Mouse (Mus musculus): ENCODE data around the gene Lamc1.
"Not testable (repeated sequence)": the region's sequence is repeated elsewhere in the genome, so short reads cannot be mapped to it uniquely, and the experiment has no call there.

Gene Lamc1

DNA sequence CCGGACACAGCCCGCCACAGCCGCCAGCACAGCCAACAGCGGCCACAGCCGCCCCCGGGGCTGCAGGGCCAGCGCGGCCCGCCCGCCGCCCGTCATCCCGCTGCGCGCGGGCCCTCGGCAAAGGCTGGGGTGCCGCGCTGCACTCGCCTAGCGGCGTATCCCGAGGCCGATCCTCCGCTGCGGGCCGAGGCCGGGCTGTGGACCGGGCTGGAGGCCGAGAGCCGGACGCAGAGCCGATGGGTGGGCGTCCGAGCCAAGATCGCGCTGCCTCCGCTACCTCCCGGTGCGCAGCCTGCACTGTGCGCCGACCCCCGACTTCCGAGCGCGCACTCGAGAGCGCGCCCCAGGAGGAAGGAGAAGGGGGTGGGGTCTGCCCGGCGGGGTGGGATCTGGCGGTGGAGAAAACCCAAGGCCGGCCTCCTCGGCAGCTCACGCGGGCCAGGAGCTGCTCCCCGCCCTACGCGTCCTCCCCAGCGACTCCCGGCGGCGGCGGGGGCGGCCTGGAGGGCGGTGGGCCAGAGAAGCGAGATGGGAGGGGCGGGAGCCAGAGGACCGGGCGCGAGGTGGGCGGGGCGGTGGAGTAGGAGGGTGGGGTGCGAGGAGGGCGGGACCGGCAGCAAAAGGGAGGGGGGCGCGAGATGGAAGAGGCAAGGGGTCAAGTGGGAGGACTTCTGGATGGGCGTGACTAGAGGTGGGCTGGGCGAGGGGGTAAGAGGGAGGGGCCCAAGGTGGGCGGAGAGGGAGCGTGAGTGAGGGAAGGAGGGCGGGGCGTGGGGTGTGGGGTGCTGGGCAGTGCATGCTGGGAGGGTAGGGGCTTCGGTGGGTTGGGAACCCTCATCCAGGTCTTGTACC lies at the start of gene Lamc1:
Gene Lamc1, minus strand, starts transcription at position 343 of the 852 bp plus-strand sequence.
- DNase-seq (ENCODE audit: low spot score in 2 of 2): peak; percentile 71 to 86

DNA sequence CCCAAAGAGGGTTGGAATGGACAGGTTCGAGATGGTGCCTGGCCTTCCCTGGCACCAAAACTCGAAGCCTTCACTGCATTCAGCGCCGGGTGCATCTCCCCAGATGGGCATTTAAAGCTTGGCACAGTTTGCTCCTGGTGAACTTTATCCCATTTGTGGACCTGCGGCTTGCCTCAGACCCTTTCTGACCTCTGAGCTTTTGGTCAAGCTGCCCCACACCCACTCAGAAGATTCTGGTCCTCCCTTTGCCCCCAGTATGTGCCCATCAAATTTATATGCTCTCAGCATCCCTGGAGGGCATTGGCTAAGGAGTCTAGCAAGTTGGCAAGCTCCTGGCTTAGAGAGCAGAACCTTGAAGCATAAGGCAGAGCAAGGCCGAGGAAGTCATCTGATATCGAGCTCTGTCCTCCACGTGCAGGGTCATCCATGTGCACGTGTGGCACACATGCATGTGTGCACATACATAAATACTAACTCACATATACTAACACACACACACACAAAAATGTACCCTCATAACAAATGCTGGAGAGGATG lies 48.2 kb upstream of the Lamc1 start:
- DNase-seq (ENCODE audit: low spot score in 2 of 2): no peak

DNA sequence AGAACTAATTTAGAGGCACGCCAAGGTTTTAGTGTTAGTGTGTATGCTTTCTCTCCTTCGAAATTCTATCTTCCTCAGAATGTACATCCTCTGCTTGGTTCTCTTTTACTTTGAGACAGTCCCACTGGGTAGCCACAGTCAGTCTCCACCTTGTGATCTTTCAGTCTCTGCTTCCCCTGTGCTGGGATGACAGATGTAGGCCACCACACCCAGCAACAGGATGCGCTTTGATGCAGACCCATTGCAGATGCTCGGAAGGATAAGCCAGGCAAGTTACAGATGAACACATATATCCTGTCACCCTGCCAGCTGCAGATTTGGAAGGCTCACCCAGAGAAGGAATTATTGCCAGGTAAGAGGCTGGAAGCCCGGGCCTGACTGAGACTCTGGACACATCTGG lies 47.2 kb upstream of the Lamc1 start:
- DNase-seq (ENCODE audit: low spot score in 2 of 2): no peak

DNA sequence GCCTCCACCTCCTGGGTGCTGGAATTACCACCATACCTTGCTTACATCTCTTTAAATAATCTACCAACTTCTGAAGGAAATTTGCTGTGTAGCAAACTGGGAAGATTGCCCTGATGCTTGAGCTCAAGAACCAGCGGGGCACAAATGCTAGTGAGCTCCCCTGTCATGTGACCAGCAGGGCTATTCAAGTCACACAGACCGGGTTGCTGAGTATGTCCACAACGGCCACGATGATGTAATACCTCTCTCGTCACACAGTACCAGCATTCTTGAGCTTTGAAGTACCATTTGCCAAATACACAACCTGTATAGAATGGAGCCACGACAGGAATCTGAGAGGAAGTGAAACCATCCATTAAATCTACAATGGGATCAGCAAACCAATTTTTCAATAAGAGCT lies 46.0 kb upstream of the Lamc1 start:
- no peak for DNase-seq (ENCODE audit: low spot score in 2 of 2)

DNA sequence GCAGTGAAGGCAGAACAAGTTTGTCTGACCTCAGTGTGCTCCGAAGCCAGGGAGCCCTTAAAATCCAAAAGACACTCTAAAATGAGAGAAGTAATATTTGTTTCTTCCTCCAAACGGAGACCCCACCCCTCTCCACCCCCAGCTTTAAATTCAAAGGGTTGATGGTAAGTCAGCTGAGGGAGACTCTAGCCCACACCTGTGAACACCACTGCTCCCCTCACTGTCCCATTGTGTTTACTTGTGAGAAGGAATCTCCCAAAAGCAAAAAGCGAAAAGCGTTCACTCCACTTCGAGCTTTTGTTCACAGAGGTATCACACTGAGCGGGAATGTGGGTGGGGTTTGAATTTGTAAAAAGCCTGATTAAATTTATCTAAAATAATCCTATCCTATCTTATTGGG lies 43.9 kb upstream of the Lamc1 start:
- DNase-seq (ENCODE audit: low spot score in 2 of 2): no peak

DNA sequence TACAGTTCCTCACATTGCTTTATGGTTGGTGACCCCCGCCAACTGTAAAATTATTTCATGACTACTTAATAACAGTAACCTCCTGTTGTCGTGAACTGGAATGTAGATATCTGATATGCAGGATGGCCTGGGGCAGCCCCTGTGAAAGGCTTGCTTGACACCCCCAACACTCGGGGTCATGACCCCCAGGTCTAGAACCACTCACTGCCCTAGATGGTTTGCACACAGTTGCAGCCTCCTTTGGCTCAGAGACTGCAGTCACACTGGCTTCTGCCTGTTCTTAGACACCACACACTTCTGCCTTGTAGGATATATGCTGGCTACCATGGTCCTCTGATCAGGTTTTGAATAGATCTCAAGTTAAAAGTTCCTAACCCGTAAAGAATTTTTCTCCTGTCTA lies 41.5 kb upstream of the Lamc1 start:
- DNase-seq (ENCODE audit: low spot score in 2 of 2): no peak

DNA sequence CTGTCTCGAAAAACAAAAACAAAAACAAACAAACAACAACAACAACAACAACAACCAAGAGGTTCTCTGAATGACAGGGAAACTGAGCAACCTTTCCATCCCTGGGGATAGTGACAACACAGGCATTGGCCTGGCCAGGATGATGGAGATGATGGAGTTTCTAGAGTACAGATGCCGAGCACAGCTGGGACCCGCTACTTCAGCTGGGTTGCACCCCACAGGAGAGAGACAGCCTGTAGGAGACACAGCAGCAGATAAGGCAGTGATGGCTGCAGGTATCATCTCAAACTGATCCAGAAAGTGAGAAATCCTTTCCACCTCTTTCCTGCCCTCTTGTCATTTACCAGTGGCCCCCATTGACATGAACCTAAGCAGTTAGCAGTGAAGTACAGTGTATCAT lies 39.3 kb upstream of the Lamc1 start:
- no peak for DNase-seq (ENCODE audit: low spot score in 2 of 2)

DNA sequence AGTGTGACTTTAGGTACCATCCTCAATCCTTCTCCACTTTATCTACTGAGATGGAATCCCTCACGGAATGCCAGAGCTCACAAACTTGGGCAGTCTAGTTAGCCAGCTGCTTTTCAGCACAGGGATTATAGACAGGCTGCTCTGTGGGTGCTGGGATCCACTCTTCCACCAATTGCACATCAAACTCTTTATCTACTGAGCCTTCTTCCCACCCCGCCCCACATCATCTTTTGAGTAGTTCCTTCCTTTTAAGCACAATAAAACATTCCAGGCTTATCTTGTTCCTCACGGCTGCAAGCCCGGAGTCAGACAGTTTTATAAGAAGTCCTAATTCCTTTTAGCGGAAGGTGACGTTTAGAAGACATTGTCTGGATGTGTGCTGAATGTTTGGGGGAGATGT lies 36.4 kb upstream of the Lamc1 start:
- DNase-seq (ENCODE audit: low spot score in 2 of 2): no peak

DNA sequence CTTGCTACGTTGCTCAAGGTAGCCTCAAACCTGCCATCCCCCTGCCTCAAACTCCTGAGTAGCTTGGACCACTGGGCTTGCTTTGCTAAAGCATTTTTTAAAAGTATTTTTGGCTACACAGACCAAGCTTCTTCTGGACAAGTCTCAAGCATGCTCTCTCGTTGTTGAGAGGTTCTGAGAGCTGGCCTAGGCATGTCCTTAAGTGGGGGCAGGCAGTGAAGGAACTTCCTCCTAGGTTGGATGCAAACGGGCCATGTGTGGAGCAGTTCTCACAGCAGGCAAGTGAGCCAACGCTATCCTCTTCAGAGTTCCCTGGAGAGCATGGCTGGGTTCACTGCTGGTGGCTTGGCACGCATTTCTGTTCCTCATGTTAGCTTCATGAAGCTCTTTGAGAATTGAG lies 34.5 kb upstream of the Lamc1 start:
- no peak for DNase-seq (ENCODE audit: low spot score in 2 of 2)

DNA sequence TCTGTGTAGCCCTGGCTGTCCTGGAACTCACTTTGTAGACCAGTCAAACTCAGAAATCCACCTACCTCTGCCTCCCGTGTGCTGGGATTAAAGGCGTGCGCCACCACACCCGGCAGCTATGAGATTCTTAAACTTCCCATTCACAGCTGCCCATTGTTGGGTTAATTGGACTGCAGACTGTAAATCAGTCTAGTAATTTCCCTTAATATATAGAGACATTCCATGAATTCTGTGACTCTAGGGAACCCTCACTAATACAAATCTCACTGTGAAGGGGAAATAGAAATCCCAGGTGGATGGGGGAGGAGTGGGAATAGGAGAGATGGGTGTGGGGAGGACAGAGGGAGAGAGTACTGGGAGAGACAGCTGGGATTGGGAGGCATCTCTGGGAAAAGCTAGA lies 29.3 kb upstream of the Lamc1 start:
- DNase-seq (ENCODE audit: low spot score in 2 of 2): no peak

DNA sequence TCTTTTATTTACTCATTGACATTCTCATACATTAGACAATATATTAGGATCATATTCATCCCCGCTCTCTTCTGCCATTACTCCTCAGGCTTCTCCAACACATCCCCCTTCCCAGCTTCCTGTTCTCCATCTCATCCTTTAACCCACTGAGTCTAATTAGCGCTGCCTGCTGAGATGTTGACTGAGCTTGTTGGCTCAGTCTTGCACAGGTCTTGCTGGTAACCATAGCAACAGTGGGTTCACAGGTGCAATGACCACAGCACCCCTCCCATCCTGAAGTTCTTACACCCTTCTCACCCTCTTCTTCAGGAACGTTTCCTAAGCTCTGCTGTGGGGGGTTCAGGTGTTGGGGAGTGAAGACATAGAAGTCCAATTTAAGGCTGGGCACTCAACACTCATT lies 28.0 kb upstream of the Lamc1 start:
- no peak for DNase-seq (ENCODE audit: low spot score in 2 of 2)

DNA sequence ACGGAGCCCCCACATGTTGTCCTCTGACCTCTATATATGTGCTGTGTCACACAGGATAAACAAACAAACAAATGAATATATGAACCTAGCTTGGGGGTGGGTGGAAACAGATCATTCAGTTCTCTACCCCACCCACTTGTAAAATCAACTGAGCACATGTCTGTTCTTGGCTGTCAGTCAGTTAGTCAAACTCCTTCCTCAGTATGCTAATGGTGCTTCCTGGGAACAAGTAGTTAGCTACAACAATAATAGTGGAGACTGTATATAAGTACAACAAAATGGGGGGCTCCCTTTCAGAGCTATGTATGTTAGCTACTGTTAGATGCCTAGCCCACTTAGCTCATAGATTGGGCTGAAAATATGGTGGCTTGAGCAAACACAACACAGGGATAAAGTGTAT lies 24.6 kb upstream of the Lamc1 start:
- no peak for DNase-seq (ENCODE audit: low spot score in 2 of 2)

DNA sequence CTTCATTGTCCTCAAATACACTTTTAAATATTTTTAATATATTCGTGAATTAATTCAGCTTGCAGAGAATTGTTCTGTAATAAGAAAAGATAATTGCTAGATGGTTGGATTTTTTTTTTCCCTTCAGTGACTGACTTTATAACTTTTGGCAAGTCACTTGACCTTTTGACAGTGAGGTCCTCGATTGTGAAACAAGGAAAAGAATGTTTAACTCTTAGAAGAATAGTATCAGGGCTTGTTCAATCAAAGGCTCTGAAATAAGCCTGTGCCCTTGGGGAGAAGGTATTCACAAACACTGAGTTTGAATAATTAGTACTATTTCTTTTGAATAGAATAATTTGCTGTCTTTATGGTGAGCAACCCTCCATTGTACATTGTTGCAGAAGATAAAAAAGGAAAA lies 21.9 kb upstream of the Lamc1 start:
- DNase-seq (ENCODE audit: low spot score in 2 of 2): no peak

DNA sequence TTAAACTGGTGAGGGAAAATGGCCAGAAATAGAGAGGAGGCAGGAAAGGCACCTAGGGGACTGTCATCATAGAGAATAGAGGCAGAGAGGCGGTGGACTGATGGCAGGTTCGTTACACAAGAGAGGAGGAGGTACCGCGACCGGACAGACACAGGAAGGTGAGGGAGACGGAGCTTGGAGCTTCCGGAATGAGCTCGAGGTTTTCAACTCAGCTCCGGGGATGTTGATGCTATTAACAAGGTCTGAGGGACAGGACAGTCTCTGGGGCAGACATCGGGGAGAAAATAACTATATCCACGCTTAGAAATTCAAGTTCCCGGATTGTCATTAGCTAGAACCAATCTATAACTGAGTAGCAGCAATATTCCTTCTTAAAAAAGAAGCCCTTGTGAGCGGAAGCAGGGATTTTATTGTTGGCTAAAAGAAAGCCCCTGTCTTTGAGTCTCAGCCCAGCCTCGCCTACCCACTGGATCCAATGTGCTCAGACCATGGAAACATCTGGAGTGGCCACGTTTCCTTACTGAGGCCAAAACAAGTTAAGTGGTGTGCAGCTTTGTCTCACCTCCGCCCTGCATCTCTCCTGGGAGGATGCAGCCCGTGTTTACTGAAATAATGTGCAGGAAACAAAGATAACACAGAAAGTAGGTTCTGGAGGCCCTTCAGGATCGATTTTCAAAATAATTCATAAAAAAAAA lies 21.3 kb upstream of the Lamc1 start:
- no peak for DNase-seq (ENCODE audit: low spot score in 2 of 2)

DNA sequence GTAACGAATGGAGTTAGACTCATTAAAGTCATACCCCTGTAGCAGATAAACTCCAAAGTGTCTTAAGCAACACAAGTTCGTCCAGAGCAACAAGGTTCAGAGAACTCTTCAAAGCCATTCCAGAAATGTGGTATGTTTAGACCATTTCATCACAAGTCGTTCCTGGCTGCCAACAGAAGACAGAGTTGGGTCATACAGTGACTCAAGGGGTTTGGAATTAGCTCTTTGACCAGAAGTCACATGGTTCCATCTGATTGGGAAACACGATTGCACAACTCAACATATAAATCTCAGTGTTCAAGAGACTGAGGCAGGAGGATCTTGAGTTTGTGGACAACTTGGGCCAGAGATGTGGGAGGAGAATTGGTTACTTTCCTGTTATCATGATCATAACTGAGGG lies 18.4 kb upstream of the Lamc1 start:
- DNase-seq (ENCODE audit: low spot score in 2 of 2): no peak

DNA sequence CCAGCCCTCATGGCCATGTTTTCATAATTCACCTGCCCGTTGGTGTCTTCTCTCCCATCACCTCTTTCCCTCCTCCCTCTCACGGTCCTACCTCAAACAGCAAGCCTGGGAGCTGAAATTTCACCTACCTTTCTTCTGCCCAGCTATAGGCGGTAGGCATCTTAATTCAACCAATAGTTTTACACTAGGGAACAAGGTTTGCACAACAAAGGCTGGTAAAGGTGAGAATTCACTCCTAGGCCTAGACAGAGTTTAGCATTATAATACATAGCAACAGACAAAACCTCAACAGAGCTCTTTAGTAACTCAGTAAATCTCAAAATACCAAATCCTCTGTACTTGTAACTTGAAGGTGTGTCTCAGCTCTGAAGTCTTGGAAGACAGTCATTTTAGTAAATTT lies 15.1 kb upstream of the Lamc1 start:
- no peak for DNase-seq (ENCODE audit: low spot score in 2 of 2)

DNA sequence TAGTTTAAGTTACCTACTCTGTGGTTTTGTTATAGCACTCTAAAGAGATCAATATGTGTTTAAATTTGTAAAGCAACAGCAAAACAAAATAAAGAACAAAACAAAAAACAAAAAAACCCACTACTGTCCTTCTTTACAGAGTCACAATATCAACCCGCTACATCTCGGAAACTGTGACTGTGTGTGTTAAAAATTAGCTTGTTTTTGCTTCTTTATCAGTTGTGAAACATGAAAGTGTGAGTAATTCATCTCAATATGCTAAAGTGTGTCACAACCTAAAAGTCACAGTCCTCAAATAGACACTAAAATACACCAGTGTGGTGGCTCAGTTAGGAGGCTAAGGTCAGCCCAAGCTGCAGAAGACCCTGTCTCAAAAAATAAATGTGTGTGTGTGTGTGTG lies 14.5 kb upstream of the Lamc1 start:
- no peak for DNase-seq (ENCODE audit: low spot score in 2 of 2)

DNA sequence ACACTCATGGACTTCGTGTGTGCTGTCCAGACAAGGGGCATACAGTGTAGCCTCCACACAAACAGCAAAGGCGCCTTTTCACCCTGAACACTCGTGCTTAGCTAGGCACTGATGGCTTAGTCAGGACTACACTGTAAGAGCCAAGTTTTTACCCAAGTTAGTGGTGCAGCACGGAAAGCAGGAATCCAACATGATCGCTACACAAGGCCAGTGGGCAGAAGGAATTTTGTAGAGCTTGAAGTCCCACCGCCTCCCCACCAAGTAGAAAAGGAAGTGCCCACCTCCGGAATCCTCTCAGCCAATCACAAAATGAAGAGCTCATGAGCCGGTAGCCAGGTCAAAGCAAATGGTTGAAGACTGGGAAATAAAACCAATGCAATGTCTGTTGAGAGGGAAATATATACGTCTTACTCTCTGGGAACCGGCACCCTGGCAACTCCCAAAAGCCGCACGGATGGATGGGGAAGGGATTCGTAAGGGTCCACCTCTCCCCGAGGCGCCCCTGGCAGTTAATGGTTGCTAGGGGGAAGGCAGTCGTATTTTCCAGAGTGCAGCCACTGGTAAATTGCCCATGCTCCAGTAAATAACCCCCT lies 13.2 kb upstream of the Lamc1 start:
- peak in 1 of 2 experiments; percentile 18 for DNase-seq (ENCODE audit: low spot score in 2 of 2)

DNA sequence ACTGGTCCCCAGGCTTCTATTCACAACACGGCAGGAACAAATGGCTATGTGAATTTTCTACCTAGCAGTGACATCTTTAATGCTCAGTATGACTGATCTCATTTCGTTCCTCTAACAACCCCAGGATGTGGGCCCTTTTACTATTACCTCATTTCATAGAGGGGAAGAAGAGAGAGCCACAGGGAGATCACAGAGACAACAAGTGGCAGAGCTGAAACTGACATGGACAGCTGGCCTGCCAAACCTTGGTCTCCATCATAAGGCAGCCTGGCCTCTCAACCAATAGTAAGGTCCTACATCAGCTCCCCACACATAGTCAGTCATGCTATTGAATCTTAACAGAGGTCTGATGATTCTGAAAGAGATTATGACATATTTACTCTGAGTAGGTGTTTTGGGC lies 12.4 kb upstream of the Lamc1 start:
- no peak for DNase-seq (ENCODE audit: low spot score in 2 of 2)

DNA sequence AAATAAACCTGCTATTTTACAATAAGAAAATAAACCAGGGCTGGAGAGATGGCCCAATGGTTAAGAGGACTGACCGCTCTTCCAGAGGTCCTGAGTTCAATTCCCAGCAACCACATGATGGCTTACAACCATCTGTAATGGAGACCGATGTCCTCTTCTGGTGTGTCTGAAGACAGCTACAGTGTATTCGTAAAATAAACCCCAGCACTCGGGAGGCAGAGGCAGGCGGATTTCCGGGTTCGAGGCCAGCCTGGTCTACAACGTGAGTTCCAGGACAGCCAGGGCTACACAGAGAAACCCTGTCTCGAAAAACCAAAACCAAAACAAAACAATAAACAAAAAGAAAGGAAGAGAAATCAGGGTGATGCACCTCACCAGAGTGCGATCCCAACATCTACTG lies 2.9 kb upstream of the Lamc1 start:
- not testable (repeated sequence) for DNase-seq (ENCODE audit: low spot score in 2 of 2)

DNA sequence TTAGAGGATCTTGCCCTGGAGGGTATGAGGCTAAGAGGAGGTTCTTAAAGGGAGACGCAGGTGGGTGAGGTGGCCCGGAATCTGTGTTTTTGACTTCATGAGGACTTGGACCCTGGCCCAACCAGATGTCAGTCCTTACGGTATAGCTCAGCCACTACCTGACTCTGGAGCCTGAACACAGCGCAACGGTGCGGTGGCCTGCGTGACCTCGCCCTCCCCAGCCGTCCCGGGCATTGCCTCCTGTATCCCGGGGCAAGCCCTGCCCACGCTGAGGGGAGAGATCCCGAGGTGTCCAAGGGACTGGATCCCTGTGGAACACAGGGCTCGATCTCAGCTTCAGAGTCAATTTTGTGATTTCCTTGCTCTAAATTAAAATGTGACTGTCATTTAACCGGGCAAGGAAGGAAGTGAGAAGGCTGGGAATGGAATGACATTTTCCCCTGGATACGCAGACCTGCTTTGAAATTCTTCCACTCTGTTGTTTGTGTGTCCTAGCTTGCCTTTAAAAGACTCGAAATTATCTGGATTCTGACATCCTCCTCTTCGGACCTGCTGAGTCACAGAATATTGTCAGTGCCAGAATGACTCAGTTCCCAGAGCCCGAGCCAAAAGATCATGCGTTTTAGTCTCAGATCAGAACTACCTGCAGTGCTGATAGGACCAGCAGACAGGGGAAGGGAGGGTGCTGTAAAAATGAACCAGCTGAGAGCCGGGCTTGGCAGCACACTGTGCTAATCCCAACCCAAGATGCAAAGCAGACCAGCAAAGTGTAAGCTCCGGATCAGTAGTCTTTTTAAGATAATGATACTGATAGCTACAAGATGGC lies 923 bp upstream of the Lamc1 start:
- DNase-seq (ENCODE audit: low spot score in 2 of 2): no peak
